Mouse (Mus musculus) inflammation-experienced regulatory T-cells, adult 6 months (primary cell): ENCODE measurements around the gene Racgap1. TPM values are rescaled to one million over a fixed set of nuclear protein-coding genes. Genes with fewer than 3 reads are reported as not detected.

Source experiments
- ATAC-seq: one replicate; pipeline ENCODE4 v1.8.0; 2017
- polyA plus RNA-seq, 3 experiments: library from polyadenylated mRNA; unstranded; fragments of 100-300 nt; shearing (Covaris generic); gene quantifications; one replicate each; pipeline ENCODE4 v1.2.1; 2017

The Racgap1 gene
- polyA plus RNA-seq: 100 to 1,000 TPM in 1 of 3 experiments, 10 to 100 TPM in 2; 18.4 to 106 (median 18.6) TPM

GRCm38 (mm10) chr15:99651163-99651872, at the start of gene Racgap1:
Gene Racgap1 (minus strand): TSS chr15:99651656.
- ATAC-seq: peak; percentile 98

- no peak for ATAC-seq
Observed at GRCm38 (mm10) chr15:99700219-99701106, 49.0 kb upstream of the Racgap1 start.

- ATAC-seq: no peak
Observed at GRCm38 (mm10) chr15:99699715-99700114, 48.3 kb upstream of the Racgap1 start.

- ATAC-seq: no peak
Observed at GRCm38 (mm10) chr15:99698533-99699085, 47.2 kb upstream of the Racgap1 start.

GRCm38 (mm10) chr15:99697309-99697708, 45.9 kb upstream of the Racgap1 start:
- no peak for ATAC-seq

- no peak for ATAC-seq
Observed at GRCm38 (mm10) chr15:99691976-99692375, 40.5 kb upstream of the Racgap1 start.

GRCm38 (mm10) chr15:99690924-99691323, 39.5 kb upstream of the Racgap1 start:
- no peak for ATAC-seq

- no peak for ATAC-seq
Observed at GRCm38 (mm10) chr15:99688712-99689111, 37.3 kb upstream of the Racgap1 start.

- ATAC-seq: no peak
Observed at GRCm38 (mm10) chr15:99684156-99684555, 32.7 kb upstream of the Racgap1 start.

GRCm38 (mm10) chr15:99682880-99683279, 31.4 kb upstream of the Racgap1 start:
- ATAC-seq: no peak

- no peak for ATAC-seq
Observed at GRCm38 (mm10) chr15:99679008-99679407, 27.6 kb upstream of the Racgap1 start.

GRCm38 (mm10) chr15:99678063-99678800, 26.8 kb upstream of the Racgap1 start:
- no peak for ATAC-seq

- no peak for ATAC-seq
Observed at GRCm38 (mm10) chr15:99677089-99677488, 25.6 kb upstream of the Racgap1 start.

- ATAC-seq: no peak
Observed at GRCm38 (mm10) chr15:99674866-99675265, 23.4 kb upstream of the Racgap1 start.

GRCm38 (mm10) chr15:99671783-99672182, 20.3 kb upstream of the Racgap1 start:
- ATAC-seq: no peak

- no peak for ATAC-seq
Observed at GRCm38 (mm10) chr15:99670964-99671670, 19.7 kb upstream of the Racgap1 start.

GRCm38 (mm10) chr15:99670154-99670821, 18.8 kb upstream of the Racgap1 start, which contains the start of gene Asic1:
Gene Asic1 (plus strand): TSS chr15:99670368.
- no peak for ATAC-seq

- no peak for ATAC-seq
Observed at GRCm38 (mm10) chr15:99669392-99669791, 17.9 kb upstream of the Racgap1 start.

GRCm38 (mm10) chr15:99668881-99669280, 17.4 kb upstream of the Racgap1 start:
- ATAC-seq: peak; percentile 77

- ATAC-seq: no peak
Observed at GRCm38 (mm10) chr15:99667544-99667943, 16.1 kb upstream of the Racgap1 start.
